In the genomic region with DNA sequence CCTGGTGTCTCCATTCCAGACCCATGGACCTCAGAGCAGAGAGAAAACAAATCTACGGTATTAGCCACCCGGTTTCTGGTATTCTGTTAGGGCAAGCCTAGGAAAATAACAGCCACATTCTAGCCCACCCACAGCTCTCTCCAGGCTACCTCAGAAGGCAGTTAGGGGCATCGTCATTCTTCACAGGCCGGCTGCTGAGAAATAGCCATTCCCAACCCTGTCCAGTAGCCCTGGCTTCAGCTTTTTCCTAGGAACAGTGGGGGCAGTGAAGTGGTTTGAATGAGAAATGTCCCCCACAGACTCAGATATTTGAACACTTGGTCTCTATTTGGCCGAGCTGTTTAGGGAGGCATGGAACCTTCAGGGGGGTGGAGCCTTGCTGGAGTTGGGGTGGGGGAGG, we compare ENCODE assay signal across 1 mouse cellular context.
TF ChIP-seq lines count a peak whose summit lies in the region.

No protein-coding gene starts in this region.

TF ChIP-seq in CH12.LX, 34 proteins besides CTCF, POLR2A, EP300 and RAD21:
- TF ChIP-seq MEF2A (IDR thresholded peaks at IDR 0.05; ENCODE audit: borderline replicate concordance, low read depth, low read length) = no peak
- TF ChIP-seq ZMIZ1 (IDR thresholded peaks at IDR 0.05; ENCODE audit: low read depth, low read length) = no peak
TF ChIP-seq in CH12.LX: peak in this region for 0.
